Mouse (Mus musculus) myocyte (in vitro differentiated cells): Measurements from ENCODE around the gene Cacnb3.

Source experiments
- CEBPB ChIP-seq: IDR thresholded peaks from 2 replicates; pipeline ENCODE4 v1.6.1; 2011; ENCODE audit warnings: mild to moderate bottlenecking, moderate library complexity; ENCODE audit not compliant: poor library complexity, insufficient read depth, severe bottlenecking
- E2F4 ChIP-seq: IDR thresholded peaks from one replicate; pipeline ENCODE4 v1.6.1; 2011; ENCODE audit warnings: mild to moderate bottlenecking, control low read depth, moderate library complexity; ENCODE audit not compliant: insufficient read depth
- MAX ChIP-seq: IDR thresholded peaks from one replicate; pipeline ENCODE4 v1.6.1; 2011; ENCODE audit warnings: low read depth, mild to moderate bottlenecking, control low read depth
- MYOD1 ChIP-seq, 3 experiments: IDR thresholded peaks; one replicate each; pipeline ENCODE4 v1.6.1; 2011; ENCODE audit warnings: control low read depth in 2 of 3, low read depth in 2 of 3, mild to moderate bottlenecking in 2 of 3, moderate library complexity in 1 of 3; ENCODE audit not compliant: insufficient read length in 2 of 3, control insufficient read depth in 1 of 3
- MYOG ChIP-seq, 3 experiments: IDR thresholded peaks; one replicate each; pipeline ENCODE4 v1.6.1; 2011; ENCODE audit warnings: control low read depth in 2 of 3, low read depth in 2 of 3, mild to moderate bottlenecking in 2 of 3; ENCODE audit not compliant: insufficient read length in 2 of 3, control insufficient read depth in 1 of 3, insufficient read depth in 1 of 3
- POLR2A ChIP-seq: IDR thresholded peaks from one replicate; pipeline ENCODE4 v1.6.1; 2011; ENCODE audit warnings: low read depth, mild to moderate bottlenecking, control low read depth, moderate library complexity; ENCODE audit not compliant: insufficient read length
- POLR2AphosphoS2 ChIP-seq: IDR thresholded peaks from one replicate; pipeline ENCODE4 v1.6.1; 2011; ENCODE audit warnings: low read depth, control low read depth; ENCODE audit not compliant: insufficient read length
- REST ChIP-seq: IDR thresholded peaks from one replicate; pipeline ENCODE4 v1.6.1; 2011; ENCODE audit warnings: mild to moderate bottlenecking, control low read depth, moderate library complexity; ENCODE audit not compliant: insufficient read depth, insufficient read length
- TCF12 ChIP-seq: IDR thresholded peaks from one replicate; pipeline ENCODE4 v1.6.1; 2011; ENCODE audit warnings: mild to moderate bottlenecking, control low read depth; ENCODE audit not compliant: poor library complexity, insufficient read depth, severe bottlenecking
- TCF3 ChIP-seq: IDR thresholded peaks from one replicate; pipeline ENCODE4 v1.6.1; 2011; ENCODE audit warnings: low read depth, control low read depth; ENCODE audit not compliant: insufficient read length
- USF1 ChIP-seq: IDR thresholded peaks from one replicate; pipeline ENCODE4 v1.6.1; 2011; ENCODE audit warnings: low read depth, mild to moderate bottlenecking, control low read depth, moderate library complexity

GRCm38 (mm10) chr15:98587751-98588150 is 42.9 kb upstream of the Cacnb3 start:
- TF ChIP-seq POLR2AphosphoS2 (no peak), MAX (no peak), E2F4 (no peak), POLR2A (no peak), CEBPB (no peak), USF1 (no peak), REST (no peak), TCF3 (no peak), MYOG (IDR thresholded peaks at IDR 0.05; ENCODE audit: control insufficient read depth in 1 of 3, insufficient read depth in 1 of 3, insufficient read length in 2 of 3, low read depth in 2 of 3) (no peak), MYOD1 (IDR thresholded peaks at IDR 0.05; ENCODE audit: control insufficient read depth in 1 of 3, insufficient read length in 2 of 3, low read depth in 2 of 3) (no peak), TCF12 (no peak)
